Mouse (Mus musculus) monocyte, adult 2 months (primary cell): Measurements from ENCODE around the gene Tctex1d2.

Experiments
- DNase-seq, 2 experiments: peaks; one replicate each; pipeline ENCODE4 v3.0.0; 2022; ENCODE audit warnings: low spot score in 2 of 2, low read depth in 1 of 2

Gene Tctex1d2

GRCm38 (mm10) chr16:32419517-32420483 is at the start of gene Tctex1d2:
Tctex1d2 (plus strand) TSS chr16:32419702.
- peak; percentile 94 to 96 for DNase-seq

GRCm38 (mm10) chr16:32371351-32371750 is 48.2 kb upstream of the Tctex1d2 start:
- no peak for DNase-seq

- no peak for DNase-seq
These were observed 39.9 kb upstream of the Tctex1d2 start for GRCm38 (mm10) chr16:32379575-32379974.

- DNase-seq = no peak
These were observed 36.6 kb upstream of the Tctex1d2 start for GRCm38 (mm10) chr16:32382901-32383300.

GRCm38 (mm10) chr16:32384885-32385284 is 34.6 kb upstream of the Tctex1d2 start:
- no peak for DNase-seq

- no peak for DNase-seq
These were observed 32.7 kb upstream of the Tctex1d2 start for GRCm38 (mm10) chr16:32386826-32387225.

GRCm38 (mm10) chr16:32389049-32389448 is 30.5 kb upstream of the Tctex1d2 start:
- DNase-seq = no peak

- DNase-seq = no peak
These were observed 29.7 kb upstream of the Tctex1d2 start for GRCm38 (mm10) chr16:32389841-32390240.

- no peak for DNase-seq
These were observed 28.6 kb upstream of the Tctex1d2 start for GRCm38 (mm10) chr16:32390882-32391281.

- no peak for DNase-seq
These were observed 23.6 kb upstream of the Tctex1d2 start for GRCm38 (mm10) chr16:32395679-32396540.

GRCm38 (mm10) chr16:32396541-32396835 is 23.0 kb upstream of the Tctex1d2 start:
- DNase-seq = no peak

GRCm38 (mm10) chr16:32398206-32398605 is 21.3 kb upstream of the Tctex1d2 start:
- DNase-seq = no peak

- DNase-seq = peak in 1 of 2 experiments; percentile 26
These were observed 19.2 kb upstream of the Tctex1d2 start, which contains the start of gene Tm4sf19 for GRCm38 (mm10) chr16:32400267-32400666. Tm4sf19 (plus strand) TSS chr16:32400506.

- DNase-seq = peak; percentile 73 to 82
These were observed 18.1 kb upstream of the Tctex1d2 start for GRCm38 (mm10) chr16:32401335-32401965.

- DNase-seq = peak in 1 of 2 experiments; percentile 53
These were observed 16.7 kb upstream of the Tctex1d2 start for GRCm38 (mm10) chr16:32402818-32403217.

- no peak for DNase-seq
These were observed 13.8 kb upstream of the Tctex1d2 start for GRCm38 (mm10) chr16:32405716-32406115.

- DNase-seq = no peak
These were observed 12.8 kb upstream of the Tctex1d2 start for GRCm38 (mm10) chr16:32406671-32407070.

GRCm38 (mm10) chr16:32407730-32408129 is 11.8 kb upstream of the Tctex1d2 start:
- DNase-seq = no peak

GRCm38 (mm10) chr16:32417457-32417856 is 2.0 kb upstream of the Tctex1d2 start:
- no peak for DNase-seq

GRCm38 (mm10) chr16:32427506-32427905 is 8.0 kb downstream of the Tctex1d2 start:
- no peak for DNase-seq

- peak; percentile 78 to 81 for DNase-seq
These were observed 11.1 kb downstream of the Tctex1d2 start, which contains the start of gene Pcyt1a for GRCm38 (mm10) chr16:32430474-32431046. Pcyt1a (plus strand) TSS chr16:32430921.
